Mouse (Mus musculus): ENCODE data around the gene Clec16a. TPM values are rescaled to one million over a fixed set of nuclear protein-coding genes. Genes with fewer than 3 reads are reported as not detected.
A peak's percentile ranks its signal among the peaks of the same experiment; 100 is the strongest.

Gene Clec16a
- polyA plus RNA-seq, 1 experiment = 23.0 TPM

GRCm38 (mm10) chr16:10785371-10786231 is 240.5 kb downstream of the Clec16a start, which contains the start of gene Socs1:
Socs1 (minus strand) TSS chr16:10785536.
- peak within 1 kb of the TSS; percentile 78 for H3K4me3 ChIP-seq (ENCODE audit: insufficient read depth, low read length)
- TF ChIP-seq POLR2A (IDR thresholded peaks at IDR 0.05; ENCODE audit: low read depth, low read length) = peak; percentile 86
- no peak for TF ChIP-seq CTCF (IDR thresholded peaks at IDR 0.05; ENCODE audit: borderline replicate concordance, insufficient read depth, low read length)
- peaks cover 14% of the 10 kb centered on the region for H3K4me1 ChIP-seq (ENCODE audit: control insufficient read depth, insufficient read depth, low read length)

GRCm38 (mm10) chr16:10786288-10786687 is 241.1 kb downstream of the Clec16a start:
- H3K27ac ChIP-seq (ENCODE audit: insufficient read depth, low read length) = peak overlapping the region; percentile 94
- peaks cover 14% of the 10 kb centered on the region for H3K4me1 ChIP-seq (ENCODE audit: control insufficient read depth, insufficient read depth, low read length)
- H3K4me3 ChIP-seq (ENCODE audit: insufficient read depth, low read length) = peak overlapping the region; percentile 73; the same call in 1 of the 2 replicates
- TF ChIP-seq CTCF (IDR thresholded peaks at IDR 0.05; ENCODE audit: borderline replicate concordance, insufficient read depth, low read length) (peak; percentile 90), POLR2A (IDR thresholded peaks at IDR 0.05; ENCODE audit: low read depth, low read length) (peak; percentile 63)

More at GRCm38 (mm10) chr16:10785371-10786231, 240.5 kb downstream of the Clec16a start, which contains the start of gene Socs1:
- H3K27ac ChIP-seq (ENCODE audit: insufficient read depth, low read length) = peak within 1 kb of the TSS; percentile 94

GRCm38 (mm10) chr16:10786782-10787547 is 241.8 kb downstream of the Clec16a start:
- no peak for TF ChIP-seq POLR2A (IDR thresholded peaks at IDR 0.05; ENCODE audit: low read depth, low read length)
- no peak for TF ChIP-seq CTCF (IDR thresholded peaks at IDR 0.05; ENCODE audit: borderline replicate concordance, insufficient read depth, low read length)
- Histone ChIP-seq H3K4me1 (ENCODE audit: control insufficient read depth, insufficient read depth, low read length) (peaks cover 14% of the 10 kb centered on the region), H3K4me3 (ENCODE audit: insufficient read depth, low read length) (no peak overlapping the region), H3K27ac (ENCODE audit: insufficient read depth, low read length) (peak overlapping the region; percentile 94)

GRCm38 (mm10) chr16:10787548-10788058 is 242.5 kb downstream of the Clec16a start:
- Histone ChIP-seq H3K27ac (ENCODE audit: insufficient read depth, low read length) (peak overlapping the region; percentile 94), H3K4me1 (ENCODE audit: control insufficient read depth, insufficient read depth, low read length) (peaks cover 10% of the 10 kb centered on the region), H3K4me3 (ENCODE audit: insufficient read depth, low read length) (no peak overlapping the region)
- TF ChIP-seq CTCF (IDR thresholded peaks at IDR 0.05; ENCODE audit: borderline replicate concordance, insufficient read depth, low read length) = no peak
- no peak for TF ChIP-seq POLR2A (IDR thresholded peaks at IDR 0.05; ENCODE audit: low read depth, low read length)

GRCm38 (mm10) chr16:10788271-10788670 is 243.1 kb downstream of the Clec16a start, which contains the start of gene Tnp2:
Tnp2 (minus strand) TSS chr16:10788660.
- Histone ChIP-seq H3K4me3 (ENCODE audit: insufficient read depth, low read length) (no peak within 1 kb of the TSS), H3K27ac (ENCODE audit: insufficient read depth, low read length) (no peak within 1 kb of the TSS; the same call in 1 of the 2 replicates), H3K4me1 (ENCODE audit: control insufficient read depth, insufficient read depth, low read length) (0 out of 2 replicates have a peak, but pooled peaks cover 3% of the 10 kb centered on the region)
- TF ChIP-seq CTCF (IDR thresholded peaks at IDR 0.05; ENCODE audit: borderline replicate concordance, insufficient read depth, low read length) = no peak
- TF ChIP-seq POLR2A (IDR thresholded peaks at IDR 0.05; ENCODE audit: low read depth, low read length) = no peak

GRCm38 (mm10) chr16:10788866-10789265 is 243.7 kb downstream of the Clec16a start:
- no peak overlapping the region for H3K4me3 ChIP-seq (ENCODE audit: insufficient read depth, low read length)
- H3K4me1 ChIP-seq (ENCODE audit: control insufficient read depth, insufficient read depth, low read length) = 0 out of 2 replicates have a peak, but pooled peaks cover 3% of the 10 kb centered on the region
- H3K27ac ChIP-seq (ENCODE audit: insufficient read depth, low read length) = no peak overlapping the region
- TF ChIP-seq CTCF (IDR thresholded peaks at IDR 0.05; ENCODE audit: borderline replicate concordance, insufficient read depth, low read length) (no peak), POLR2A (IDR thresholded peaks at IDR 0.05; ENCODE audit: low read depth, low read length) (no peak)

GRCm38 (mm10) chr16:10790702-10791101 is 245.6 kb downstream of the Clec16a start, which contains the start of gene Prm3:
Prm3 (minus strand) TSS chr16:10790914.
- TF ChIP-seq CTCF (IDR thresholded peaks at IDR 0.05; ENCODE audit: borderline replicate concordance, insufficient read depth, low read length) (no peak), POLR2A (IDR thresholded peaks at IDR 0.05; ENCODE audit: low read depth, low read length) (no peak)
- Histone ChIP-seq H3K4me1 (ENCODE audit: control insufficient read depth, insufficient read depth, low read length) (0 out of 2 replicates have a peak, but pooled peaks cover 3% of the 10 kb centered on the region), H3K4me3 (ENCODE audit: insufficient read depth, low read length) (no peak within 1 kb of the TSS), H3K27ac (ENCODE audit: insufficient read depth, low read length) (no peak within 1 kb of the TSS)

Other genes starting within 250 kb of the Clec16a start
- gene Emp2, start 231.4 kb upstream of the Clec16a start, polyA plus RNA-seq (2011; ENCODE audit: insufficient read length, low read depth, missing spikeins) = 127 TPM in 2 replicates
- gene Tekt5, start 149.8 kb upstream of the Clec16a start, polyA plus RNA-seq (2011; ENCODE audit: insufficient read length, low read depth, missing spikeins) = not detected in 2 replicates
- 19.9 and 24.1 TPM in 2 replicates for gene Nubp1, start 133.4 kb upstream of the Clec16a start, polyA plus RNA-seq (2011; ENCODE audit: insufficient read length, low read depth, missing spikeins)
- gene Tvp23a, start 98.0 kb upstream of the Clec16a start, polyA plus RNA-seq (2011; ENCODE audit: insufficient read length, low read depth, missing spikeins) = 13.2 and 15.0 TPM in 2 replicates
- gene Ciita, start 65.3 kb upstream of the Clec16a start, polyA plus RNA-seq (2011; ENCODE audit: insufficient read length, low read depth, missing spikeins) = not detected in 2 replicates
- 13.3 and 17.1 TPM in 2 replicates for gene Dexi, start 2.3 kb upstream of the Clec16a start, polyA plus RNA-seq (2011; ENCODE audit: insufficient read length, low read depth, missing spikeins)
- gene Socs1, start 240.2 kb downstream of the Clec16a start, polyA plus RNA-seq (2011; ENCODE audit: insufficient read length, low read depth, missing spikeins) = 3.7 and 7.3 TPM in 2 replicates
- not detected in 2 replicates for gene Tnp2, start 243.3 kb downstream of the Clec16a start, polyA plus RNA-seq (2011; ENCODE audit: insufficient read length, low read depth, missing spikeins)
- not detected in 2 replicates for gene Prm3, start 245.6 kb downstream of the Clec16a start, polyA plus RNA-seq (2011; ENCODE audit: insufficient read length, low read depth, missing spikeins)